Mouse (Mus musculus): ENCODE measurements around the gene Klhl23. TPM values are rescaled to one million over a fixed set of nuclear protein-coding genes. Genes with fewer than 3 reads are reported as not detected.
"Not testable (repeated sequence)": the region's sequence is repeated elsewhere in the genome, so short reads cannot be mapped to it uniquely, and the experiment has no call there.

Gene Klhl23
- polyA plus RNA-seq, 1 experiment from 2014 or later, result 38.6 TPM

- not testable (repeated sequence) for H3K4me3 ChIP-seq; H3K9ac ChIP-seq; ATAC-seq (ENCODE audit: borderline replicate concordance, extremely low read depth, low FRiP score, low TSS enrichment); H3K9me3 ChIP-seq; H3K27me3 ChIP-seq; H3K36me3 ChIP-seq; H3K4me2 ChIP-seq; H3K27ac ChIP-seq; H3K4me1 ChIP-seq
- WGBS, result 57% methylated on average over 7 of the region's 7 CpGs
Observed at GRCm38 (mm10) chr2:69811349-69811748, 10.4 kb upstream of the Klhl23 start.

GRCm38 (mm10) chr2:69816575-69816974, 5.2 kb upstream of the Klhl23 start:
- peak overlapping the region; percentile 20; the same call in 1 of the 2 replicates for H3K27ac ChIP-seq
- H3K36me3 ChIP-seq, result no peaks in the 10 kb centered on the region
- H3K4me3 ChIP-seq, result no peak overlapping the region
- peaks cover 2% of the 10 kb centered on the region; the same call in 1 of the 2 replicates for H3K4me1 ChIP-seq
- ATAC-seq (ENCODE audit: borderline replicate concordance, extremely low read depth, low FRiP score, low TSS enrichment), result peak; percentile 76; the same call in 1 of the 2 replicates
- H3K9me3 ChIP-seq, result no peaks in the 10 kb centered on the region
- H3K4me2 ChIP-seq, result no peak overlapping the region
- no peak overlapping the region for H3K9ac ChIP-seq
- WGBS, result 34% methylated on average over 5 of the region's 5 CpGs
- H3K27me3 ChIP-seq, result no peaks in the 10 kb centered on the region

GRCm38 (mm10) chr2:69818350-69819085, 3.2 kb upstream of the Klhl23 start:
- Histone ChIP-seq H3K9me3 (no peaks in the 10 kb centered on the region), H3K27ac (no peak overlapping the region), H3K4me1 (peaks cover 3% of the 10 kb centered on the region; the same call in 1 of the 2 replicates), H3K27me3 (no peaks in the 10 kb centered on the region), H3K36me3 (no peaks in the 10 kb centered on the region), H3K4me3 (no peak overlapping the region), H3K4me2 (no peak overlapping the region), H3K9ac (no peak overlapping the region)
- no peak for ATAC-seq (ENCODE audit: borderline replicate concordance, extremely low read depth, low FRiP score, low TSS enrichment)
- 73% methylated on average over 9 of the region's 9 CpGs for WGBS

- no peak overlapping the region for H3K27ac ChIP-seq
- H3K36me3 ChIP-seq, result no peaks in the 10 kb centered on the region
- H3K27me3 ChIP-seq, result no peaks in the 10 kb centered on the region
- ATAC-seq (ENCODE audit: borderline replicate concordance, extremely low read depth, low FRiP score, low TSS enrichment), result no peak
- H3K9ac ChIP-seq, result no peak overlapping the region
- peaks cover 6% of the 10 kb centered on the region; the same call in 1 of the 2 replicates for H3K4me1 ChIP-seq
- WGBS, result 47% methylated on average over 1 of the region's 1 CpGs
- no peaks in the 10 kb centered on the region for H3K9me3 ChIP-seq
- H3K4me2 ChIP-seq, result no peak overlapping the region
- no peak overlapping the region for H3K4me3 ChIP-seq
Observed at GRCm38 (mm10) chr2:69820201-69820600, 1.5 kb upstream of the Klhl23 start.

GRCm38 (mm10) chr2:69822361-69823128, 801 bp downstream of the Klhl23 start:
- under 1% methylated on average over 60 of the region's 80 CpGs for WGBS
- Histone ChIP-seq H3K36me3 (no peaks in the 10 kb centered on the region), H3K4me3 (peak overlapping the region; percentile 88), H3K9ac (peak overlapping the region; percentile 91), H3K27ac (peak overlapping the region; percentile 95), H3K4me1 (peaks cover 9% of the 10 kb centered on the region), H3K4me2 (peak overlapping the region; percentile 80), H3K27me3 (no peaks in the 10 kb centered on the region), H3K9me3 (no peaks in the 10 kb centered on the region)
- peak; percentile 80 for ATAC-seq (ENCODE audit: borderline replicate concordance, extremely low read depth, low FRiP score, low TSS enrichment)

GRCm38 (mm10) chr2:69823129-69823677, 1.5 kb downstream of the Klhl23 start:
- Histone ChIP-seq H3K4me3 (peak overlapping the region; percentile 88), H3K4me2 (peak overlapping the region; percentile 80), H3K27me3 (no peaks in the 10 kb centered on the region), H3K27ac (peak overlapping the region; percentile 95), H3K9me3 (no peaks in the 10 kb centered on the region), H3K9ac (peak overlapping the region; percentile 91), H3K36me3 (no peaks in the 10 kb centered on the region), H3K4me1 (peaks cover 9% of the 10 kb centered on the region)
- ATAC-seq (ENCODE audit: borderline replicate concordance, extremely low read depth, low FRiP score, low TSS enrichment), result peak; percentile 36
- WGBS, result 1% methylated on average over 37 of the region's 45 CpGs

GRCm38 (mm10) chr2:69825898-69826297, 4.2 kb downstream of the Klhl23 start:
- no peak overlapping the region for H3K9ac ChIP-seq
- no peak overlapping the region for H3K4me3 ChIP-seq
- no peak for ATAC-seq (ENCODE audit: borderline replicate concordance, extremely low read depth, low FRiP score, low TSS enrichment)
- no peak overlapping the region for H3K4me2 ChIP-seq
- H3K27ac ChIP-seq, result peak overlapping the region; percentile 39; the same call in 1 of the 2 replicates
- peaks cover 9% of the 10 kb centered on the region for H3K4me1 ChIP-seq
- H3K36me3 ChIP-seq, result peaks cover 5% of the 10 kb centered on the region
- H3K27me3 ChIP-seq, result no peaks in the 10 kb centered on the region
- WGBS, result 55% methylated on average over 10 of the region's 10 CpGs
- H3K9me3 ChIP-seq, result no peaks in the 10 kb centered on the region

- H3K4me3 ChIP-seq, result no peak overlapping the region
- no peak overlapping the region for H3K4me2 ChIP-seq
- H3K4me1 ChIP-seq, result peaks cover 9% of the 10 kb centered on the region
- peak overlapping the region; percentile 53 for H3K27ac ChIP-seq
- WGBS, result 39% methylated on average over 2 of the region's 2 CpGs
- ATAC-seq (ENCODE audit: borderline replicate concordance, extremely low read depth, low FRiP score, low TSS enrichment), result no peak
- no peaks in the 10 kb centered on the region for H3K27me3 ChIP-seq
- H3K9me3 ChIP-seq, result no peaks in the 10 kb centered on the region
- H3K9ac ChIP-seq, result no peak overlapping the region
- H3K36me3 ChIP-seq, result peaks cover 10% of the 10 kb centered on the region
Observed at GRCm38 (mm10) chr2:69826380-69826779, 4.6 kb downstream of the Klhl23 start.

- Histone ChIP-seq H3K4me3 (no peak overlapping the region), H3K27ac (no peak overlapping the region), H3K4me1 (peaks cover 7% of the 10 kb centered on the region), H3K4me2 (no peak overlapping the region), H3K9ac (no peak overlapping the region), H3K36me3 (peaks cover 15% of the 10 kb centered on the region), H3K9me3 (no peaks in the 10 kb centered on the region), H3K27me3 (no peaks in the 10 kb centered on the region)
- ATAC-seq (ENCODE audit: borderline replicate concordance, extremely low read depth, low FRiP score, low TSS enrichment), result no peak
- 20% methylated on average over 7 of the region's 7 CpGs for WGBS
Observed at GRCm38 (mm10) chr2:69828031-69828430, 6.3 kb downstream of the Klhl23 start.

GRCm38 (mm10) chr2:69829680-69830079, 7.9 kb downstream of the Klhl23 start:
- WGBS, result 63% methylated on average over 2 of the region's 2 CpGs

GRCm38 (mm10) chr2:69830116-69830515, 8.4 kb downstream of the Klhl23 start:
- H3K4me3 ChIP-seq, result no peak overlapping the region
- no peaks in the 10 kb centered on the region for H3K27me3 ChIP-seq
- no peak overlapping the region for H3K4me2 ChIP-seq
- H3K36me3 ChIP-seq, result peaks cover 29% of the 10 kb centered on the region
- no peak overlapping the region for H3K9ac ChIP-seq
- no peaks in the 10 kb centered on the region for H3K9me3 ChIP-seq
- 80% methylated on average over 8 of the region's 8 CpGs for WGBS
- H3K27ac ChIP-seq, result no peak overlapping the region
- ATAC-seq (ENCODE audit: borderline replicate concordance, extremely low read depth, low FRiP score, low TSS enrichment), result no peak
- H3K4me1 ChIP-seq, result peaks cover 3% of the 10 kb centered on the region

More at GRCm38 (mm10) chr2:69829680-69830079, 7.9 kb downstream of the Klhl23 start:
- H3K4me3 ChIP-seq, result no peak overlapping the region
- peaks cover 29% of the 10 kb centered on the region for H3K36me3 ChIP-seq
- H3K4me1 ChIP-seq, result peaks cover 3% of the 10 kb centered on the region
- H3K9me3 ChIP-seq, result no peaks in the 10 kb centered on the region
- no peak overlapping the region for H3K4me2 ChIP-seq
- no peak for ATAC-seq (ENCODE audit: borderline replicate concordance, extremely low read depth, low FRiP score, low TSS enrichment)
- no peak overlapping the region for H3K9ac ChIP-seq
- no peaks in the 10 kb centered on the region for H3K27me3 ChIP-seq
- H3K27ac ChIP-seq, result no peak overlapping the region

All from lung, embryonic 15.5 days (tissue).